Mouse (Mus musculus): ENCODE results near the gene Cacna1g. TPM values are rescaled to one million over a fixed set of nuclear protein-coding genes. Genes with fewer than 3 reads are reported as not detected.

Gene Cacna1g
- polyA plus RNA-seq, 1 experiment: 3.4 TPM

GRCm38 (mm10) chr11:94470391-94470790, 3.6 kb downstream of the Cacna1g start:
- Histone ChIP-seq H3K4me1 (ENCODE audit: control insufficient read depth, insufficient read depth, low read length) (peaks cover 18% of the 10 kb centered on the region), H3K27me3 (ENCODE audit: control insufficient read depth, insufficient read depth, low read length) (peaks cover 3% of the 10 kb centered on the region; the same call in 1 of the 2 replicates), H3K36me3 (ENCODE audit: control insufficient read depth, insufficient read depth, low read length) (no peaks in the 10 kb centered on the region), H3K27ac (ENCODE audit: control insufficient read depth, insufficient read depth, low read depth, low read length) (no peak overlapping the region), H3K4me3 (ENCODE audit: control insufficient read depth, low read depth, low read length) (no peak overlapping the region)
- no peak for TF ChIP-seq POLR2A (IDR thresholded peaks at IDR 0.05; ENCODE audit: control insufficient read depth, low read depth, low read length)
- TF ChIP-seq CTCF (IDR thresholded peaks at IDR 0.05; ENCODE audit: control insufficient read depth, insufficient read depth, insufficient replicate concordance, low read depth, low read length): no peak

- TF ChIP-seq CTCF (IDR thresholded peaks at IDR 0.05; ENCODE audit: control insufficient read depth, insufficient read depth, insufficient replicate concordance, low read depth, low read length) (no peak), POLR2A (IDR thresholded peaks at IDR 0.05; ENCODE audit: control insufficient read depth, low read depth, low read length) (no peak)
- H3K4me1 ChIP-seq (ENCODE audit: control insufficient read depth, insufficient read depth, low read length): peaks cover 13% of the 10 kb centered on the region
- H3K4me3 ChIP-seq (ENCODE audit: control insufficient read depth, low read depth, low read length): no peak overlapping the region
- peaks cover 3% of the 10 kb centered on the region; the same call in 1 of the 2 replicates for H3K27me3 ChIP-seq (ENCODE audit: control insufficient read depth, insufficient read depth, low read length)
- no peaks in the 10 kb centered on the region for H3K36me3 ChIP-seq (ENCODE audit: control insufficient read depth, insufficient read depth, low read length)
- H3K27ac ChIP-seq (ENCODE audit: control insufficient read depth, insufficient read depth, low read depth, low read length): no peak overlapping the region
Measured at GRCm38 (mm10) chr11:94469136-94470064, 4.6 kb downstream of the Cacna1g start.

DNA sequence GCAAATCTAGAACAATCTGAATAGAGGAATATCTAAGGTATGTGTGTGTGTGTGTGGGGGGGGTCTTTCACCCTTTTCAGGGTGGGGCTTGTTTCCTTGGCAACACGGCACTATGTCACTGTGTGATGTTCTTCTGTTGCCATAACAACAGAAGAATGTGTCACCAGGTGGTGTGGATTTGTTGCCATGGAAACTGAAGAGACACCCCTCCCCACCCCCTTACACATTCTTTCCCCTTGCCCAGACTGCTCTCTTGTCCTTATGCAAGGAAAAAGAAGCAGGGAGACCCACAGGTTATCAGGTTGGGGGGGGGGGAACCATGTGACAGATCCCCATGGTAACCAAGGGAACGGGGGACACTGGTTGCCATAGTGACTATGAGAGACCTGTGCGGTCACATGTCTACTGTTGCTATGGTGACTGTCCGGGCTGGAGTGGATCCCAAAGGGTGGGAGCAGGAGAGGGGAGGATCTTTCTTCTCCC, 5.4 kb downstream of the Cacna1g start:
- H3K27me3 ChIP-seq (ENCODE audit: control insufficient read depth, insufficient read depth, low read length): peaks cover 3% of the 10 kb centered on the region; the same call in 1 of the 2 replicates
- H3K4me1 ChIP-seq (ENCODE audit: control insufficient read depth, insufficient read depth, low read length): peaks cover 11% of the 10 kb centered on the region
- H3K4me3 ChIP-seq (ENCODE audit: control insufficient read depth, low read depth, low read length): no peak overlapping the region
- H3K27ac ChIP-seq (ENCODE audit: control insufficient read depth, insufficient read depth, low read depth, low read length): no peak overlapping the region
- no peak for TF ChIP-seq POLR2A (IDR thresholded peaks at IDR 0.05; ENCODE audit: control insufficient read depth, low read depth, low read length)
- no peak for TF ChIP-seq CTCF (IDR thresholded peaks at IDR 0.05; ENCODE audit: control insufficient read depth, insufficient read depth, insufficient replicate concordance, low read depth, low read length)
- no peaks in the 10 kb centered on the region for H3K36me3 ChIP-seq (ENCODE audit: control insufficient read depth, insufficient read depth, low read length)

DNA sequence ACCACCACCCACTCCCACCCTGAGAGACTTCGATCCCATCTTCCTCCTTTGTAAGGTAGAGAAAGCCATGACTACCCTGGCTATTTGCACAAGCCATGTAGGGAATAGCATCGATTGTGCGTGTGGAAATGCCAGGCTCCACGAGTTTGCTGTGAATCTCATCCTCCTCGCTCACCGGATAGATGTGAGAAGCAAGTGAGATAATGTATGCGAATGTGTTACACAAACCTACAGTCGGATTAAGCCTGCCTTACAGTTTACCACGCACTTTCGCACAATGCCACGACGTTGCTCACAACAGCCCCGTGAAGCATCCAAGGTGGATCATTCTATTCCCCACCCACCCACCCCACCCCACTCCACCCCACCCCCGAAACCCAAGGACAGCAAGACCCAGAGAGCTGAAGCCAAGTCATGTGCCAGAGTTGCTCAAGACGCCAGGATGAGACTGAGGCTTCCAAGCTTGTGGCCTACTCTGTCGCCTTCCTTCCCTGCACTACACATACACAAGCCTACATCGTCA, 7.6 kb downstream of the Cacna1g start:
- H3K4me1 ChIP-seq (ENCODE audit: control insufficient read depth, insufficient read depth, low read length): no peaks in the 10 kb centered on the region; the same call in 1 of the 2 replicates
- no peak overlapping the region for H3K4me3 ChIP-seq (ENCODE audit: control insufficient read depth, low read depth, low read length)
- H3K27me3 ChIP-seq (ENCODE audit: control insufficient read depth, insufficient read depth, low read length): no peaks in the 10 kb centered on the region
- H3K36me3 ChIP-seq (ENCODE audit: control insufficient read depth, insufficient read depth, low read length): no peaks in the 10 kb centered on the region
- H3K27ac ChIP-seq (ENCODE audit: control insufficient read depth, insufficient read depth, low read depth, low read length): no peak overlapping the region
- TF ChIP-seq POLR2A (IDR thresholded peaks at IDR 0.05; ENCODE audit: control insufficient read depth, low read depth, low read length) (no peak), CTCF (IDR thresholded peaks at IDR 0.05; ENCODE audit: control insufficient read depth, insufficient read depth, insufficient replicate concordance, low read depth, low read length) (no peak)

GRCm38 (mm10) chr11:94464170-94464569, 9.8 kb downstream of the Cacna1g start:
- Histone ChIP-seq H3K27ac (ENCODE audit: control insufficient read depth, insufficient read depth, low read depth, low read length) (no peak overlapping the region), H3K4me1 (ENCODE audit: control insufficient read depth, insufficient read depth, low read length) (no peaks in the 10 kb centered on the region), H3K36me3 (ENCODE audit: control insufficient read depth, insufficient read depth, low read length) (no peaks in the 10 kb centered on the region), H3K4me3 (ENCODE audit: control insufficient read depth, low read depth, low read length) (no peak overlapping the region), H3K27me3 (ENCODE audit: control insufficient read depth, insufficient read depth, low read length) (no peaks in the 10 kb centered on the region)
- TF ChIP-seq CTCF (IDR thresholded peaks at IDR 0.05; ENCODE audit: control insufficient read depth, insufficient read depth, insufficient replicate concordance, low read depth, low read length) (no peak), POLR2A (IDR thresholded peaks at IDR 0.05; ENCODE audit: control insufficient read depth, low read depth, low read length) (no peak)

DNA sequence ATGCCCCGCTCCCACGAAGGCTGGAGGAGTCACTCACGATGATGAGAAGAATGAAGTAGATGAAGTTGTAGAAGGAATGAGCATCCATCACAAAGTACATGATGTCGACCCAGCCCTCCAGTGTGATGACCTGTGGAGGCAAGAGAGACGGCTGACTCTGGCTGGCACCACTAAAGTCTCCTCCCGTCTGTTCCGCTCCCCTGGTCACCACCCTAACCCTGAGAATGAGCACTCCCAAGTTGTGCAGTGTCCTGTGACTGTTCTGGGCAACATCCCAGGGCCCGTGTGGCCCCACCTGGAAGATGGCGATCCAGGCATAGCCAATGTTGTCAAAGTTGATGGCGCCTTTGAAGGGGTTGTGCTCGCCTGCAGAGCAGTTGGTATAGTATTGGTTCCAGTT, 12.1 kb downstream of the Cacna1g start:
- TF ChIP-seq POLR2A (IDR thresholded peaks at IDR 0.05; ENCODE audit: control insufficient read depth, low read depth, low read length): no peak
- no peak for TF ChIP-seq CTCF (IDR thresholded peaks at IDR 0.05; ENCODE audit: control insufficient read depth, insufficient read depth, insufficient replicate concordance, low read depth, low read length)

GRCm38 (mm10) chr11:94457001-94457400, 17.0 kb downstream of the Cacna1g start:
- TF ChIP-seq CTCF (IDR thresholded peaks at IDR 0.05; ENCODE audit: control insufficient read depth, insufficient read depth, insufficient replicate concordance, low read depth, low read length): no peak
- no peak for TF ChIP-seq POLR2A (IDR thresholded peaks at IDR 0.05; ENCODE audit: control insufficient read depth, low read depth, low read length)
- Histone ChIP-seq H3K36me3 (ENCODE audit: control insufficient read depth, insufficient read depth, low read length) (no peaks in the 10 kb centered on the region), H3K4me3 (ENCODE audit: control insufficient read depth, low read depth, low read length) (no peak overlapping the region), H3K27ac (ENCODE audit: control insufficient read depth, insufficient read depth, low read depth, low read length) (no peak overlapping the region), H3K4me1 (ENCODE audit: control insufficient read depth, insufficient read depth, low read length) (no peaks in the 10 kb centered on the region), H3K27me3 (ENCODE audit: control insufficient read depth, insufficient read depth, low read length) (no peaks in the 10 kb centered on the region)

More for the DNA sequence above, 12.1 kb downstream of the Cacna1g start:
- Histone ChIP-seq H3K36me3 (ENCODE audit: control insufficient read depth, insufficient read depth, low read length) (no peaks in the 10 kb centered on the region), H3K4me1 (ENCODE audit: control insufficient read depth, insufficient read depth, low read length) (no peaks in the 10 kb centered on the region), H3K27ac (ENCODE audit: control insufficient read depth, insufficient read depth, low read depth, low read length) (no peak overlapping the region), H3K4me3 (ENCODE audit: control insufficient read depth, low read depth, low read length) (no peak overlapping the region), H3K27me3 (ENCODE audit: control insufficient read depth, insufficient read depth, low read length) (no peaks in the 10 kb centered on the region)
